Mouse (Mus musculus) liver, embryonic 14.5 days (tissue): Measurements from ENCODE around the gene Usp13. TPM values are rescaled to one million over a fixed set of nuclear protein-coding genes. Genes with fewer than 3 reads are reported as not detected.

Experiments
- ATAC-seq: fragments of 200-750 bp; cut with Nextera tagmentation; 2 replicates; pipeline ENCODE4 v1.8.0; 2017; ENCODE audit warnings: moderate number of reproducible peaks, mild to moderate bottlenecking, moderate library complexity; ENCODE audit not compliant: insufficient read depth
- DNase-seq, 3 experiments: peaks; one replicate each; pipeline ENCODE4 v3.0.0-alpha.2; 2012 to 2013; ENCODE audit warnings: low read depth in 3 of 3, low spot score in 3 of 3
- H3K27ac ChIP-seq: fragments of 300-500 bp; sonication (generic); 2 replicates; pipeline ENCODE4 v1.5.1; 2014; ENCODE audit warnings: moderate library complexity, mild to moderate bottlenecking, control low read depth, inconsistent platforms
- H3K27me3 ChIP-seq: fragments of 300-500 bp; sonication (generic); 2 replicates; pipeline ENCODE4 v1.6.1; 2014; ENCODE audit warnings: mild to moderate bottlenecking, low read length, moderate library complexity; ENCODE audit not compliant: control insufficient read depth, insufficient read depth
- H3K36me3 ChIP-seq: fragments of 300-500 bp; sonication (generic); replicated peaks from 2 replicates; pipeline ENCODE4 v1.6.1; 2014; ENCODE audit warnings: low read depth; ENCODE audit not compliant: control insufficient read depth, insufficient read depth
- H3K4me1 ChIP-seq, 2 experiments: fragments of 200-500 bp in 1 of 2; fragments of 300-500 bp in 1 of 2; sonication (generic) in 1 of 2; replicated peaks; 2 replicates each; pipeline ENCODE4 v1.6.1; 2012 to 2014; ENCODE audit warnings: antibody characterized with exemption in 1 of 2, inconsistent platforms in 1 of 2, low read length in 1 of 2; ENCODE audit not compliant: control insufficient read depth in 2 of 2, insufficient read depth in 2 of 2
- H3K4me2 ChIP-seq: fragments of 300-500 bp; sonication (generic); 2 replicates; pipeline ENCODE4 v1.6.1; 2014; ENCODE audit warnings: low read depth, mild to moderate bottlenecking, control low read depth, moderate library complexity
- H3K4me3 ChIP-seq, 2 experiments: fragments of 200-500 bp in 1 of 2; fragments of 300-500 bp in 1 of 2; sonication (generic) in 1 of 2; 2 replicates each; pipeline ENCODE4 v1.5.1; 2012 to 2014; ENCODE audit warnings: low read depth in 2 of 2, low read length in 2 of 2, mild to moderate bottlenecking in 2 of 2, control low read depth in 1 of 2, inconsistent platforms in 1 of 2, moderate library complexity in 1 of 2; ENCODE audit not compliant: insufficient read depth in 1 of 2
- H3K9ac ChIP-seq: fragments of 300-500 bp; sonication (generic); replicated peaks from 2 replicates; pipeline ENCODE4 v1.6.1; 2014; ENCODE audit warnings: mild to moderate bottlenecking, control low read depth, moderate library complexity
- H3K9me3 ChIP-seq: fragments of 300-500 bp; sonication (generic); 2 replicates; pipeline ENCODE4 v1.6.1; 2016; ENCODE audit warnings: low read length, mixed read lengths; ENCODE audit not compliant: control insufficient read depth
- CTCF ChIP-seq: IDR thresholded peaks from 2 replicates; pipeline ENCODE4 v1.5.1; 2016; ENCODE audit warnings: antibody characterized with exemption, low read depth, control low read depth
- EP300 ChIP-seq: IDR thresholded peaks from 2 replicates; pipeline ENCODE4 v1.6.1; 2016; ENCODE audit warnings: antibody characterized with exemption, low read depth
- WGBS: fragments of 180-500 bp; shearing (Covaris S2); extraction: QIAGEN DNeasy Blood & Tissue Kit; methylation state at CpG from one replicate; pipeline ENCODE4 v1.1.7; 2014; ENCODE audit not compliant: insufficient replicate concordance; 5-methylcytosine and 5-hydroxymethylcytosine counted together
- polyA plus RNA-seq, 2 experiments: library from polyadenylated mRNA; depleted of rRNA in 1 of 2; stranded (reverse) in 1 of 2; unstranded in 1 of 2; fragments of >200 nt; fragmentation: Nextera tagmentation in 1 of 2; extraction: Ambion mirVana in 1 of 2; gene quantifications; 2 replicates each; pipeline versions ENCODE4 v1.2.1 to v1.2.3; 2012 to 2014

The Usp13 gene
- polyA plus RNA-seq, 2 experiments: 0.09 to 0.18 TPM

GRCm38 (mm10) chr3:32856362-32857107 lies 39.2 kb downstream of the Usp13 start:
- ATAC-seq: no peak
- H3K9me3 ChIP-seq: no peaks in the 10 kb centered on the region
- no peak overlapping the region for H3K4me3 ChIP-seq
- no peak overlapping the region for H3K9ac ChIP-seq
- H3K4me2 ChIP-seq: no peak overlapping the region
- no peak overlapping the region for H3K27ac ChIP-seq
- no peaks in the 10 kb centered on the region for H3K4me1 ChIP-seq
- no peak for DNase-seq
- WGBS: 73% methylated on average over 16 of the region's 16 CpGs
- H3K27me3 ChIP-seq: no peaks in the 10 kb centered on the region
- H3K36me3 ChIP-seq: no peaks in the 10 kb centered on the region
- TF ChIP-seq CTCF (no peak), EP300 (no peak)

GRCm38 (mm10) chr3:32871081-32871480 lies 53.7 kb downstream of the Usp13 start:
- H3K4me2 ChIP-seq: no peak overlapping the region
- H3K36me3 ChIP-seq: no peaks in the 10 kb centered on the region
- H3K9me3 ChIP-seq: no peaks in the 10 kb centered on the region
- ATAC-seq (no peak), DNase-seq (no peak)
- H3K9ac ChIP-seq: no peak overlapping the region
- no peaks in the 10 kb centered on the region for H3K4me1 ChIP-seq
- TF ChIP-seq EP300 (no peak), CTCF (no peak)
- WGBS: 57% methylated on average over 3 of the region's 3 CpGs
- no peak overlapping the region for H3K27ac ChIP-seq
- H3K27me3 ChIP-seq: no peaks in the 10 kb centered on the region
- H3K4me3 ChIP-seq: no peak overlapping the region

GRCm38 (mm10) chr3:32886386-32886785 lies 69.0 kb downstream of the Usp13 start:
- Histone ChIP-seq H3K4me2 (no peak overlapping the region), H3K27me3 (no peaks in the 10 kb centered on the region), H3K27ac (no peak overlapping the region), H3K4me1 (no peaks in the 10 kb centered on the region), H3K36me3 (no peaks in the 10 kb centered on the region), H3K9ac (no peak overlapping the region), H3K9me3 (no peaks in the 10 kb centered on the region), H3K4me3 (no peak overlapping the region)
- no peak for ATAC-seq
- 66% methylated on average over 8 of the region's 8 CpGs for WGBS
- no peak for DNase-seq
- no peak for TF ChIP-seq CTCF
- no peak for TF ChIP-seq EP300

- ATAC-seq: no peak
- H3K4me2 ChIP-seq: no peak overlapping the region
These were observed 71.5 kb downstream of the Usp13 start for GRCm38 (mm10) chr3:32888886-32889285.

GRCm38 (mm10) chr3:32890174-32890573 lies 72.8 kb downstream of the Usp13 start:
- no peaks in the 10 kb centered on the region for H3K27me3 ChIP-seq
- 59% methylated on average over 4 of the region's 4 CpGs for WGBS

More at GRCm38 (mm10) chr3:32888886-32889285, 71.5 kb downstream of the Usp13 start:
- TF ChIP-seq CTCF: no peak
- no peak for TF ChIP-seq EP300
- DNase-seq: no peak
- H3K27ac ChIP-seq: no peak overlapping the region
- H3K9me3 ChIP-seq: no peaks in the 10 kb centered on the region
- no peak overlapping the region for H3K9ac ChIP-seq
- H3K4me1 ChIP-seq: no peaks in the 10 kb centered on the region
- no peak overlapping the region for H3K4me3 ChIP-seq
- no peaks in the 10 kb centered on the region for H3K36me3 ChIP-seq
- 79% methylated on average over 5 of the region's 5 CpGs for WGBS
- H3K27me3 ChIP-seq: no peaks in the 10 kb centered on the region

More at GRCm38 (mm10) chr3:32890174-32890573, 72.8 kb downstream of the Usp13 start:
- H3K4me3 ChIP-seq: no peak overlapping the region
- H3K4me2 ChIP-seq: no peak overlapping the region
- no peak overlapping the region for H3K27ac ChIP-seq
- TF ChIP-seq EP300: no peak
- TF ChIP-seq CTCF: no peak
- H3K4me1 ChIP-seq: no peaks in the 10 kb centered on the region
- H3K9ac ChIP-seq: no peak overlapping the region
- no peaks in the 10 kb centered on the region for H3K9me3 ChIP-seq
- H3K36me3 ChIP-seq: no peaks in the 10 kb centered on the region
- ATAC-seq (no peak), DNase-seq (no peak)
